Mouse (Mus musculus) lung, embryonic 14.5 days (tissue): ENCODE measurements around the gene Fam78a. TPM values are rescaled to one million over a fixed set of nuclear protein-coding genes. Genes with fewer than 3 reads are reported as not detected.

ENCODE experiments used
- ATAC-seq: fragments of 200-750 bp; cut with Nextera tagmentation; 2 replicates; pipeline ENCODE4 v1.8.0; 2017; ENCODE audit warnings: mild to moderate bottlenecking, moderate TSS enrichment, moderate library complexity; ENCODE audit not compliant: insufficient read depth
- DNase-seq: peaks from one replicate; pipeline ENCODE4 v3.0.0-alpha.2; 2015
- H3K27ac ChIP-seq: fragments of 300-500 bp; sonication (generic); 2 replicates; pipeline ENCODE4 v1.5.1; 2014; ENCODE audit warnings: low read depth, mild to moderate bottlenecking, moderate library complexity
- H3K27me3 ChIP-seq: fragments of 300-500 bp; sonication (generic); 2 replicates; pipeline ENCODE4 v1.6.1; 2014; ENCODE audit warnings: low read length, control low read depth; ENCODE audit not compliant: insufficient read depth
- H3K36me3 ChIP-seq: fragments of 300-500 bp; sonication (generic); 2 replicates; pipeline ENCODE4 v1.6.1; 2014; ENCODE audit warnings: control low read depth; ENCODE audit not compliant: insufficient read depth
- H3K4me1 ChIP-seq: fragments of 300-500 bp; sonication (generic); 2 replicates; pipeline ENCODE4 v1.6.1; 2014; ENCODE audit warnings: antibody characterized with exemption, control low read depth; ENCODE audit not compliant: insufficient read depth
- H3K4me2 ChIP-seq: fragments of 300-500 bp; sonication (generic); 2 replicates; pipeline ENCODE4 v1.6.1; 2014; ENCODE audit warnings: mild to moderate bottlenecking
- H3K4me3 ChIP-seq: fragments of 300-500 bp; sonication (generic); 2 replicates; pipeline ENCODE4 v1.5.1; 2014; ENCODE audit warnings: low read depth, low read length
- H3K9ac ChIP-seq: fragments of 300-500 bp; sonication (generic); 2 replicates; pipeline ENCODE4 v1.6.1; 2014
- H3K9me3 ChIP-seq: fragments of 300-500 bp; sonication (generic); 2 replicates; pipeline ENCODE4 v1.6.1; 2016; ENCODE audit warnings: low read depth, low read length, control low read depth
- CTCF ChIP-seq: IDR thresholded peaks from 2 replicates; pipeline ENCODE4 v1.5.1; 2016; ENCODE audit warnings: antibody characterized with exemption, low read depth
- WGBS: fragments of 180-500 bp; shearing (Covaris S2); extraction: QIAGEN DNeasy Blood & Tissue Kit; methylation state at CpG from one replicate; pipeline ENCODE4 v1.1.7; 2014; 5-methylcytosine and 5-hydroxymethylcytosine counted together
- polyA plus RNA-seq: library from polyadenylated mRNA; unstranded; fragments of >200 nt; fragmentation: Nextera tagmentation; extraction: Ambion mirVana; gene quantifications from 2 replicates; pipeline ENCODE4 v1.2.1, GENCODE M21; 2014

Fam78a gene
- polyA plus RNA-seq, 1 experiment from 2014 or later, result 4.9 TPM

DNA sequence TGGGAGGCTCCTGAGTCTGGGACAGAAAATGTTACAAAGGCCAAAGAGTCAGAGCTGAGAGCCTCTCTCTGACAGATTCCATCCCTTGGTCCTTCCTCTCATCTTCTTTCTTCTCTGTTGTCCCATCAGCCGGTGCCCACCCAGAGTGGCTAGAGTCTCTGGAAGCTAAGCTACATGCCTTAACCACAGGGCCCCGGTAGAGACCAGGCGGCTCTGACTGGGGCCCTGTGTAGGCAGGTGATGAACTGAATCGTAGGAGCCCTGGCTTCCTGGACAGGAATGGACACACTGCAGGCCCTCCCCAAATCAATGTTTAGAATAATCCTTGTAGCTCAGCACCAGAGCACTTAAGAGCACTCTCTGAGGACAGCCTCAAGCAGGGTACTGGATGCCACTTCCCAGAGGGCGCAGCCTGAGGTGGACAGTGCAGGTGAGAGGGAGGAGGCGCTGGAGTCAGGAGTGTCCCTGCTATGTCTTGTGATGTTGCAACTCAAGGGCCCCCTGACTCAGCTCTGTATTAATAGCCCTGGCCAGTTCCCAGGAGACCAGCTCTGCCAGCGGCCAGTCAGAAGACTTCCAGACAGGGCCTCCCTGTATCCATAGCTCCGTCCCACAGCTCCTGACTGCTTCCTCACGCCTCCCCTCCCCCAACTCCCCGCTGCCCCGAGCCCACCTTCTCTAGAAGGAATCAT, 44.9 kb upstream of the Fam78a start:
- H3K9ac ChIP-seq, result no peak overlapping the region
- DNase-seq, result peak; percentile 18
- no peaks in the 10 kb centered on the region for H3K27me3 ChIP-seq
- H3K4me3 ChIP-seq, result no peak overlapping the region
- no peak overlapping the region for H3K4me2 ChIP-seq
- H3K9me3 ChIP-seq, result no peaks in the 10 kb centered on the region
- H3K27ac ChIP-seq, result peak overlapping the region; percentile 33; the same call in 1 of the 2 replicates
- H3K4me1 ChIP-seq, result no peaks in the 10 kb centered on the region
- ATAC-seq, result no peak
- 43% methylated on average over 11 of the region's 11 CpGs for WGBS
- no peak for TF ChIP-seq CTCF
- no peaks in the 10 kb centered on the region for H3K36me3 ChIP-seq

DNA sequence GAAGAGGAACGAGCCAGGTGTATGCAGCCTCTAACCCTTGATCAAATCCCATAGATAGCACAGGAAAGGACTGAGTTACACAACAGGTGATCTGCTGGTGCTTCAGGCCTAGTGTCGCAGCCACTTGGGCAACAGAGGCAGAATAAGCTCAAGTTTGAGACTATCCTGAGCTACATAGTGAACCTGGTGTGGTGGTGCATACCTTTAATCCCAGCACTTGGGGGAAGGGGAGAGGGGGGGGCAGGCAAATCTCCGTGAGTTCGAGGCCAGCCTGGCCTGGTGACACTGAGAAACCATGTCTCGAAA, 43.8 kb upstream of the Fam78a start:
- Histone ChIP-seq H3K9me3 (no peaks in the 10 kb centered on the region), H3K4me2 (no peak overlapping the region), H3K4me1 (no peaks in the 10 kb centered on the region), H3K27me3 (no peaks in the 10 kb centered on the region), H3K27ac (no peak overlapping the region), H3K9ac (no peak overlapping the region), H3K4me3 (no peak overlapping the region), H3K36me3 (no peaks in the 10 kb centered on the region)
- 75% methylated on average over 5 of the region's 5 CpGs for WGBS
- no peak for TF ChIP-seq CTCF
- DNase-seq (no peak), ATAC-seq (no peak)

DNA sequence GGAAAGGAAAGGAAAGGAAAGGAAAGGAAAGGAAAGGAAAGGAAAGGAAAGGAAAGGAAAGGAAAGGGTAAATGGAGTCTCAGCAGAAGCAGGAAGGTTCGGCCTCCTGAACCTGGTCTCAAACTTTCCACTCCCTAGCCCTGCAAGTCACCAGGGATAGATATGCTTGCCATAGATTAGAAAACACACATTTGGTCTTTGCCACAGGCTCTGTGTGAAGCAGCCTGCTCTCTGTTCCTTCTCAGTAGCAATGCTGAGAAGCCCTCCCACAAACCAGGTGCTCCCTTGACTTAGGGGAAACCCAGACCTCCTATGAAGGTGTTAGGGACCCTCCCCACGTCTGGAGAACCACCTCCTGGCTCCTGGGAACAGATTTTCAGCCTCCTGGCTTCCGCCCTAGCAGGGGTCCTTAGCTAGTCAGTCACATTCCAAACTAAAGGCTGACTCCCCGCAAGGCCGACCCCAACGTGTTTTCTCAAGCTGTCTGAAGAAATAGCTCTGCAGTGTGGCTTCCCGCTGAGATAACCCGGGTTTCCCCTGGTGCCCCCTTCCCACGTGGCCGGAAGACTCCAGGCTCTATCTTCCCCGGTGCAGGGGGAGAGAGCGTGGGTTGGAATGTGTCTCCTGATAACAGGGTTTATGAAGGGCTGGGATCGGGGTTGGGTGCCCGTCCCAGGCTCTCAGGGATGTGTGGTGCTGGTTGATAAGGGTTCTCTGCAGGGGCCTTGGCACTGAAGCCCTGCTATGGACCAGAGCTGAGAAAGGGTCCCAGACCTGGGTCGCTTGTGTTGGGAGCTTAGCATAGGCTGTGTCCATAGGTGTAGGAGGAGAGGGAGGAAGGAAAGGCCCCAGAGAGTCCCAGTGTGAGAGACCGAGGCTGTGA, 43.2 kb upstream of the Fam78a start:
- Histone ChIP-seq H3K4me2 (peak overlapping the region; percentile 2; the same call in 1 of the 2 replicates), H3K9ac (no peak overlapping the region), H3K36me3 (no peaks in the 10 kb centered on the region), H3K27ac (peak overlapping the region; percentile 48), H3K4me1 (no peaks in the 10 kb centered on the region), H3K9me3 (no peaks in the 10 kb centered on the region), H3K27me3 (no peaks in the 10 kb centered on the region), H3K4me3 (no peak overlapping the region)
- DNase-seq, result peak; percentile 19
- WGBS, result 11% methylated on average over 16 of the region's 16 CpGs
- peak; percentile 74 for ATAC-seq
- no peak for TF ChIP-seq CTCF

DNA sequence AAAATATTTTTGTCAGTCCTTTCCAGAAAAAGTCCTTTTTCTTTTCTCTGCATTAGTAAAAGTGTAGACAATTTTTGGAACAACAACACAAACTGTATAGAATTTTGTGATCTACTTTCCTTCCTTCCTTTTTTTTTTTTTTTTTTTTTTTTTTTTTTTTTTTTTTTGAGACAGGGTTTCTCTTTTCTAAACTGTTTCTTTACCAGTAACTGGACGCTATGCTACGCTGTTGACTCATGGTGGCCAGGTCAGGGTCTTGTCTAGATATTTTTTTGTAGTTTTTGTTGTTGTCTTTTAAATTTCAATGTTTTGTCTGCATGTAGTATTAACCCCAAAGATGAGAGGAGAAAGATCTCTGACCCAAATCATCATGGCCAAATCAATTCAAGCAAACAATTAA, 37.1 kb upstream of the Fam78a start:
- Histone ChIP-seq H3K9me3 (no peaks in the 10 kb centered on the region), H3K27ac (no peak overlapping the region), H3K4me3 (no peak overlapping the region), H3K27me3 (no peaks in the 10 kb centered on the region), H3K9ac (no peak overlapping the region), H3K36me3 (no peaks in the 10 kb centered on the region), H3K4me2 (no peak overlapping the region), H3K4me1 (no peaks in the 10 kb centered on the region)
- DNase-seq (no peak), ATAC-seq (no peak)
- no peak for TF ChIP-seq CTCF
- 68% methylated on average over 2 of the region's 2 CpGs for WGBS

DNA sequence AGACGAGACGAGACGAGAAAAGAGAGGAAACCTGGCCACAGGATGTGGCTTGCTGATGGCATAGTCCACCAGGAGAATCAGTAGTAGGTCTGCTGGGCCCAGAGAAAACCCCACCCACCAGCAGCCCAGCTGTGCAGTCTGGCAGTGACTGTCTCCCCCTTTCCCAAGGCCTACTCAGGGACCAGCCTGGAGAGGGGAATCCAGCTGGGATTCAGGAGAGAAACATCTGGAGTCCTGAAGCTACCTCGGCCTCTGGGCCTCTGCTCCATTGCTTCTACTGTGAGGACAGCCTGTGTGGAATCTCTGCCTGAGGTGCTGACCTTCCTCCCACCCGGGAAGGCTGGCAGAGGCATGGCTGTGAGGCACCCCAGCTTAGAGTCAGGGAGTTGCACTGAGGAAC, 36.5 kb upstream of the Fam78a start:
- TF ChIP-seq CTCF, result no peak
- no peak for DNase-seq
- no peaks in the 10 kb centered on the region for H3K9me3 ChIP-seq
- no peak overlapping the region for H3K27ac ChIP-seq
- no peaks in the 10 kb centered on the region for H3K36me3 ChIP-seq
- no peak for ATAC-seq
- H3K4me2 ChIP-seq, result no peak overlapping the region
- no peaks in the 10 kb centered on the region for H3K27me3 ChIP-seq
- H3K4me1 ChIP-seq, result no peaks in the 10 kb centered on the region
- H3K9ac ChIP-seq, result no peak overlapping the region
- WGBS, result 66% methylated on average over 5 of the region's 5 CpGs
- no peak overlapping the region for H3K4me3 ChIP-seq

DNA sequence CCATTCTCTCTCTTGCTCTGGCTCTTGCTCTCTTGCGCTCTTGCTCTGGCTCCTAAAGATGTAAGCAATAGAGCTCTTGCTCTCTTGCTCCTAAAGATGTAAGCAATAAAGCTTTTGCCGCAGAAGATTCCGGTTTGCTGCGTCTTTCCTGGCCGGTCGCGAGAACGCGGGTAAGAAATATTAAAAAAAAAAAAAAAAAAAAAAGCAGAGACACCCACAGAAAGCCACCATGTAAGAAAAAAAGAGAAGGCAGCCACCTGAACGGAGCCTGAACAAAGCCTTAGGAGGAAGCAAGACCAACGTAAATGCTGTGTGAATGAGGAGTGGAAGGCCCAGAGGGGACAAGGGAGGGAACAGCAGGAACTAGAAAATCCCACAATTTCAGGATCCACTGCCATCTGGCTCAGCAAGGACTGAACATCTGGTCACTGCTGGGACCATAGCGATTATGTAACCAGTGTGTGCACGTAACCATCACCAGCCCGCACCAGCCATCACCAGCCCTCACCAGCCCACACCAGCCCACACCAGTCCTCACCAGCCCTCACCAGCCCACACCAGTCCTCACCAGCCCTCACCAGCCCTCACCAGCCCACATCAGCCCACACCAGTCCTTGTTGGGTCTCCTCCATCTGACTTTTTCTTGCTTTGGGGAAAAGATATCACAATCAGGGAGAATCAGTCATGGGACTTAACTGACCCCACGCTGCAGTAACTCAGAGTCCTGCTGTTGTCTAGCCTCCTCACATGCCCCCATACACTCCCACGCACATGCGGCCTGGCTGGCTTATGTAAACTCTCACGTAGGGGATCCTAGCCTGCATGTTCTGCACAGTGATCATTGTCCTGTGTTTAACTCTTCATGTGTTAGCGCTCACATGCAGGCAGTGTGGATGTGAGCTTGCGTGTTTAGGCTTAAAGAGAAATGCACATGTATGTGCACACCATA, 35.4 kb upstream of the Fam78a start:
- Histone ChIP-seq H3K36me3 (no peaks in the 10 kb centered on the region), H3K4me3 (no peak overlapping the region), H3K9me3 (no peaks in the 10 kb centered on the region), H3K9ac (no peak overlapping the region), H3K27ac (no peak overlapping the region), H3K4me2 (no peak overlapping the region), H3K4me1 (no peaks in the 10 kb centered on the region), H3K27me3 (no peaks in the 10 kb centered on the region)
- TF ChIP-seq CTCF, result no peak
- ATAC-seq (no peak), DNase-seq (no peak)
- WGBS, result 86% methylated on average over 20 of the region's 20 CpGs

DNA sequence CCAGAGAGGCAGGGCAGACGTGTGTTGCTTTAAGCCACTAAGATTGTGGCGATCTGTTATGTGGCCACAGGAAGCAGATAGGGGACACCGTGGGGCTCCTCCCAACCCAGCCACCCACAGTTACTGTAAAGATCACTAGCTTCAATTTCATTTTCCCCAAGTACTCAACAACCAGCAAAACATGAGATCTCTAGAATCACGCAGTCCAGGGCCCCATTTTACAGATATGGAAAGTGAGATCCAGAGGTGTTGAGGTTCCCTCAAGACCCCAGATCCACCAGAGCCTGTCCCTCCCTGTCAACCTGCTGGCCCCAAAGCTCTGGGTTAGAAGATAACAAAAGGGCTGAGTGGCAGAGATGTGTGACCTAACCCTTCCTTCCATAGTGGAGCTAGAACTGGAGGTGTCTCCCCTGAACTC, 31.2 kb upstream of the Fam78a start:
- Histone ChIP-seq H3K4me1 (no peaks in the 10 kb centered on the region), H3K9ac (no peak overlapping the region), H3K4me2 (no peak overlapping the region), H3K4me3 (no peak overlapping the region), H3K36me3 (no peaks in the 10 kb centered on the region), H3K27ac (no peak overlapping the region), H3K9me3 (no peaks in the 10 kb centered on the region), H3K27me3 (no peaks in the 10 kb centered on the region)
- no peak for DNase-seq
- WGBS, result 82% methylated on average over 4 of the region's 4 CpGs
- TF ChIP-seq CTCF, result no peak
- ATAC-seq, result no peak
